Mouse (Mus musculus) fat pad, adult 2 months (tissue): ENCODE measurements at regions not wholly inside any gene's neighbourhood (a gene's known extent, or its start where the extent isn't known, plus 50 kb on each side); places are given as distances from the start of the nearest gene placed in this dataset.

ENCODE experiments used
- DNase-seq: peaks from one replicate; pipeline ENCODE4 v3.0.0-alpha.2; 2011; ENCODE audit warnings: low read depth, low spot score; ENCODE audit errors: extremely low read depth

DNA sequence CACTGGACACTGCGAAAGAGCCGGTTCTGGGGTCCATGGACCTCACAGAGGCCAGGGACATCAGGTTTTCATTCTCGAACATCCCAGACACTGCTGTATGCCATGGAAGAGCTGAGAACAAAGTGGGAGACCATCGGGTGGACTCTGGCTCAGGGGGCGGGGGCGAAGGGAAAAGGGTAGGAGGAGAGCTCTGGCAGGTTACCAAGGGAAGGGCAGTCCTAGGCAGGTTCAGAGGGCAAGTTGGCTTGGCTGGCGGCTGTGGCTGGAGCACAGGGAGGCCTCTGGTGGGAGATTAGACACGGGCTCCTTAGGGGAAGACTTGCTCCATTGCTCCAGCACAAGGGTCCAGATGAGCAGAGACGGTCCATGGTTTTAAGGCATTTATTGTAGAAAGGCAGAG is 164.3 kb upstream of the Mki67 start:
- no peak for DNase-seq

GRCm38 (mm10) chr7:135882306-135882705 is 166.1 kb upstream of the Mki67 start:
- no peak for DNase-seq

DNA sequence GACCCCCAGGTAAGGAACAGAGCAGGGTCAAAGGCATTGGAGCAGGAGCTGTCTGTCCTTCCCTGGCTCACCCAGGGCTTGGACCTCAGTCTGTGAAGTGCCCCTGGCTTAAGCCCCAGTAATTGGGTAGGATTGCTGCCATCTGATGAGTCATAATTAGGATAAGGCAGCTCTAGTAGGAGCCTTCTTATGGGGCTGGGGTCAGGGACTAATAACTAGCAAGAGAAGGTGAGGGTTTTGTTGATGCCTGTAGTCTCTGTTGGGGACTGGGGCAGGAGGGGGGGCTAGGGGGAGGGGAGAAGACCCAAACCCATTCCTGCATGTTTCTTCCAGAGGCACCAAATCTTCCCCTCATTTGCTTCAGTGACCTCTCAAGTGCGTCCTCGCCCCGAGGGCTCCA is 172.4 kb upstream of the Mki67 start:
- DNase-seq, result no peak

DNA sequence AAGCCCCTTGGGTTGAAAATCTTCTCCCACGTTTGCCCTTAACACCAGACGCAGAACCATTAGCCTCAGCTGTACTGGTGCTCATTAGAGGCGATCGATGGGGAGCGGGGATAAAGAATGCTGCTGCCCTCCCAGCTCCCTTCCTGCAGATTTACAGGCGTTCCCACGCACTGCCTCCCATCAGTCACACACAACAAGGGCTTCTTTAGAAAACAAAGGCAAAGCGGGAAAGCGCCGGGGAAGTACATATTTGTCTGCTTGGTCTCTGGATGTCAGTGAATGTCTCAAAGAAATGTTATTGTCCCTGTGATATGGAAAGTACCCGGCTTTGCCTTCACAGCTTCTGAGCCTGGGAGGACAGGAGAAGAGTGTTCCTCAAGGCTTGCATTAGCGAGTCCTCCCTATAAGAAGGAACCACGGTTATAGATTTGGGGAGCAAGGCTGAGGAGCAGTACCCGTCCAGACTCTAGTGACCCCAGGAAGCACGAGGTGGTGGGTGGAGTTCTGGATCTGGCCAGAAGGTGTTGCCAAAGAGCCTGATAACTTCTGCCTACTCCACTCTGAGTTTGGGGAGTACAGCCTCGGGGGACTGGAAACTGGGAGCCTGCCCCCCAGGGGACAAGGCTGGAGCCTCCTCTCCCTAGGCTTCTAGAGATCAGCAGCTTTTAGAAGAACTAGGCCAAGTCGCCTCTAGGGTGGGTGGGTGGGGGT is 173.0 kb upstream of the Mki67 start:
- no peak for DNase-seq

DNA sequence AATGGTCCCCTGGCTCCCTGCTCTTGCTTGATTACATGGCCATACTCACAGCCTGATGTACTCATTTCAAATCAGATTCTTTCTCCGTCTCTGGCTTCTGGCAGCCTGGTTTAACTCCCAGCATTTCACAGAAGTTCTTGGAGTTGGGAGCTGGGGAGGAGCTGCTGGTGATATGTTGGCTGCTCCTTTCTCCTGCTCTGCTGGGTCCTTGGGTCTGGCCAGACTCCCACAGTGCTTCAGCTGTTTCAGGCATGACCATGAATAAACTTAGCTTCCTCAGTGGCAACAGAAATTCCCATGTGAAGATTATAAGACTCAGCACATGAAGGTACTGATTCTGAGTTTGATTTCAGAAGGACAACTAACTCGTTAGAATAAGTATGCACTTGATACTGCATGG is 182.7 kb upstream of the Mki67 start:
- no peak for DNase-seq

GRCm38 (mm10) chr7:135899765-135900164 is 183.6 kb upstream of the Mki67 start:
- no peak for DNase-seq

DNA sequence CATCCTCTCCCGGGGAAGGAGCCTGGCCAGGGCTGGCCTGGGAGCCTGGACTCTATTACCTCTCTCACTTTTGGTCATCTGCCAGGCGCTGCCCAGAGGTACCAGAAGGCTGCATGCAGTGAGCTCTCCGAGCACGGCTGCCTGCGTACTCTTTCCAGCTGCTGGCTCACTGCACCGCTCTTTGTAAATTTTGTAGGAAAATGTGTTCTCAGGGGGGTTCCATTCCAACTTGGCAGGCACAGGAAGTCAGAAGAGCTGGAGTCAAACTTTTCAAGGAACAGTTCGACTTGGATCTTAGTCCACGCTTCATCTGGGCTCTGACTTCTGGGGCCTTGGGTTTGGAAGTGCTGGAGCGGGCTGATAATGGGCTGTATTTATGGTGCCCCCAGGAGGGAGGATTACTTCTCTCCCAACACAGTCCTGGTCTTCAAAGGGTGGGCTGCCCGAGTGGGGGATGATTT is 184.7 kb upstream of the Mki67 start:
- DNase-seq, result no peak

DNA sequence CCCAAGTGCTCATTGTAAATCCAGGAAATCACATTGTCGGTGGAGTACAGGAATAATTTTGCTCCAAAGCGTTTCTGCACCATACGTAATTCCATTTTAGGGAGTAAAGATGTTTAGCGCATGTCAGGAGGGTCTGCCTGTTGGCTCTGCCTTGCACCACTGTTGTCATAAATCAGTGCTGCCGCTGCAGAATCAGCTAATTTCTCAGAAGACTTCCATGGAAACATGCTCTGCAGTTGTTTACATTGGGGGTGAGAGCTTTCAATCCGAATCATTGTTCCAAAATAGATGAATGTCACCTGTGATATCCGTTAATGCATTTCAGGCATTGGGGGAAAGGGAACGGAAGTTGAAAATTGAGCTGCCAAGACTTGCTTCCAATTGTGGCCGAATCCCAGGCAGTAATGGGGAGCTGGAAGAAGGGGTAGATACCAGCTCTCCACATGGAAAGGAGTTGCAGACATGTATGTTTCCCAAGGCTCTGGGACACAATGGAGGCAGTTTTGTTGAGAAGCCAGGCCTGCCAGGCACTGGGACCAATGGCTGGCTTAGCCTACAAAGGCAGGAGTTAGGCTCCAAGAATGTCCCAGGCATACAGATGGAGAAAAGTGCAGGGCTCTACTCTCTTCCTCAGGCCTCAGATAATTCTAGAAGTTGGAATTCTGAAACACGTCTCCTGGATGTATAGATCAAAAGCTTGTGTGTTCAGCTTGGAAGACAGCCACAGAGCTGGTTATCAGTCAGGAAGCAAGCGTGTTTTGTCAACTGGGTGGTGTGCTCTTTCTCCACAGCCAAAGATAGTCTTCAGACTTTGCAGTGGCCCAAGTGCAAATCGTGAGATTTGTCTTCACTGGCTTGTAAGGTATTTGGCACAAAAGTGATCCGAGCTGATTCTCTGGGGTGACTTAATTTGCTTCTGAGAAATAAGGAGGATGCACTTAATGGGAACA is 186.2 kb upstream of the Mki67 start:
- DNase-seq, result no peak

DNA sequence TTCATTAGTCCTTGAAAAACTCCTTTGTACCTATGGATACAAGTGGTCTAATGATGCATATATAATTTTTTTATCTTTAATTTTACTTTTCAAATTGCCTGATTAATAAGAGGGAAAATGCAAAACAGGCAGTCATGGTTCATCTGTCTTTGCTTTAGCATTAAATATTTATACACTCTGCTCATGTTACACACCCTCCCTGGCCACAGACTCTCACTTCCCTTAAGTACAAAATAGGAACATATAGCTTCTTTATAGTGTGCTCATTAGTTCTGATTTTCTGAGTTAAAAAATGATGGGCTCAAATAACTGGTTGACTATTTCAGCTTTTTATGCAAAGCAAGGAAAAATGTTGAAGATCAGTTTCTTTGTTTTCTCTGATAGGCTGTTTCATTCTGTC is 195.2 kb upstream of the Mki67 start:
- DNase-seq, result no peak

GRCm38 (mm10) chr7:135913923-135914634 is 197.9 kb upstream of the Mki67 start:
- DNase-seq, result no peak

GRCm38 (mm10) chr7:135923876-135924275 is 207.7 kb upstream of the Mki67 start:
- DNase-seq, result no peak

DNA sequence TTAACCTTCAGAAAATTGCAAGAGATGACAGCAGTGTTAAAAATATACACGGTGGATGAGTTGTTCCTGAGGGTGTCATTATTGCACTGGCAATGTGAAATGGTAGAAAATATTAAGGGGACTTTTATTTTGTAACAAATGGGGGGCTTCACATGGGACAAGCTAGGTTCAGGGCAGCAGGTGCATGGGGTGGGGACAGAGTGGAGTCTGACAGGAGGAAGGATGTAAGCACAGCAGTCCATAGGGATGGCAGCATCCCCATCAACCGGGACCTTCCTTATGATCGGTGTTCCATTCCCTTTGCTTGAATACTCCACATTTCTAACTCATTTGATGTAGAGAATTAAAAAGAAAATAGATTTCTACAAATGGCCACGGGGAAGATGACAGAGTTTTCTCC is 208.5 kb upstream of the Mki67 start:
- no peak for DNase-seq

DNA sequence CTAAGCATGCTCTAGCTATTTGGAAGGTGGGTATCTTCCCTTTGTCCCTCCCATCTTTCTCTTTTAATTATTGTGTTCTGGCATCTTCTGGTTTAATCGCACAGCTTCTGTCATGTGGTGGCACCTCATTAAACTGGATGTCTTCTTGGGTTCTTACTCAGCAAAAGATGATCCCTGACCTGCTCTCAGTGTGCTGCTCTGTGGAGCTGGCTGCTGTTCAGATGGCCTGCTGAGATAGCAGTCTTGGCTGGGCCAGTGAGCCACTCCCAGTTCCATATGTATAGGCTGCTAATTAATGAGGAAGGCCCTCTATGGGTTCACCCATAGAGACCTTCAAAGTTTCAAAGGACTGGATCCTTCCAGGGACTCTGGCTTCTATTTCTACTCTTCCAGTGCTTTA is 213.9 kb upstream of the Mki67 start:
- no peak for DNase-seq

- no peak for DNase-seq
Measured at GRCm38 (mm10) chr7:135932595-135933175, 216.5 kb upstream of the Mki67 start.

- DNase-seq, result no peak
Measured at GRCm38 (mm10) chr7:135935180-135935579, 219.0 kb upstream of the Mki67 start.

DNA sequence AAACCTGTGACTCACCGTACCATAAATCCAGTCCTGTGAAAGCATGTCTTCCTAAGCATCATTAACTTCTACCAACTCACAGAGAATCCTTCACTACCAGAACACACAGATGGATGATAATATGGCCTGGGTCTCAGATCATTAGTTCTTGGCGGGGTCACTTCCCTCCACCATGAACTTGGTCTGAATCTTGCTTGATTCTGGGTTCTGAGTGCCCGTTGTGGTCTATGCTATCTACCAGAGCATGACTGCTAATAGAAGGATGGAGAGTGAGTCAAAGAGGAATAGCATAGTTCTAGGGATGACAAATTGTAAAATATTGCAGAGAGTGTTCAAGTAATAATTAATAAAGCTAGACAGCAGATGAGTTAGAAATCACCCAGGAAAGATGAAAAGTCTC is 221.3 kb upstream of the Mki67 start:
- no peak for DNase-seq

- DNase-seq, result no peak
Measured at GRCm38 (mm10) chr7:135939341-135939740, 223.2 kb upstream of the Mki67 start.

DNA sequence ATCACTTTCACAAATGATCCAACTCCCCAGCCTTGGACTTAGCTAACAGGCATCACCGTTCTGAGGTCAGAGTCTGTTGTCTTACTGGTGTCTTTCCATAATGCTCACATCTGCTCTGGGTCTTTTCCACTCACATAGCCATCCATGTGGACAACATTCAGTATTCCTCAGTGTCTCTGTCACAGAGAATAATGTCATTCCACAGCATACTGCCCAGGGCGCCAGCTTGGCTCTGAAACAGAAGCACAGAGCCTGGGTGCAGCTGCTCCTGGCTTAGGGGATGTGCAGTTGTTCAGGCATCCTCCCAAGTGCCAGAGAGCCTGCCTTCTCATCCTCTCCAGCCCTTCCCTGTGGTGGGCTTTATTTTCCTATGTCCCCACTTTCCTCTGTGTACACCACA is 226.7 kb upstream of the Mki67 start:
- no peak for DNase-seq

DNA sequence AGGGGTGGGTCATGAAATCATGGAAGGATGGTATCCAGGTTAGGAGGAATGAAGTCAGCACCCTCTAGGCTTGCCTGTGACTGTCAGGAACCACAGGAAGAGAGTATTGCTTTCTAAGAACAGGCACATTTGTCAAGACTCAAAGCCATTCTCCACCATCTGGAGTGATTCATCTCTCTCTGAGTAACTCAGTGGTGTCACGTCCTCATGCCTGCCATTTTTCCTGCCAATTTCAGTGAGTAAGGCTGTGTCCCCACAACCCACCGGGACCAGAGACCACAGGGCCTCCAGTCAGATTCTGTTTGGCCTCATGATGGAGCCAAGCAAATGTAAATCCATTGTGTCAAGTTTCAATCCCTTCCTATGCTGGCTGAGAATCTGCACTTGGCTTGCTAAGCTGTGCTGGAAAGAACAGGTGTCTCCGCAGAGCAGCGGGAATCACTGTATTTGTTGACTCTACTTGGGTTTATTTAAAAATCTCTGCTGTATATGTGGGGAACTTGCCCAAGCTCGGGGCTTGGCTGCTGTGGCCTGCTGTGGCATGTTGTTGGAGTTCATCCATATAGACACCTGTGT is 230.0 kb upstream of the Mki67 start:
- DNase-seq, result no peak

DNA sequence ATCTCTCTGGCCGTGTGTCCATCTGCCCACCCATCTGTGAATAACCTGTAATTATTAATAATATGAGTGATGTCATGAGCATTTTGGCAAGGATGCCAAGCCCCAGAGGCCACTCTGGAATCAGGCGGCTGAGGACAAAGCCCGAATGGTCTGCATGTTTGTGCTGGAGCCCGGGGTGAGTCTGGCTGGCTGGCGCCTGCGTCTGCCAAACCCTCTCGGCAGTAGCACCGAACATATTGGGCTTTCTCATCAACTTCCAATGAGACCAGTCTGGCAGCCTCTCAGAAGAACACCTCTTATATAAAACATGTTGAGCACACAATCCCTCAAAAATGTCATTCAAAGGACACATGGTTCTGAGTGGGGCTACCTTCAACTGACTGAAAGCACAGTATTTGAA is 244.9 kb upstream of the Mki67 start:
- DNase-seq, result no peak

GRCm38 (mm10) chr7:135965528-135965927 is 249.4 kb upstream of the Mki67 start:
- DNase-seq, result no peak
